Mouse (Mus musculus) liver, embryonic 11.5 days (tissue): ENCODE measurements at regions not wholly inside any gene's neighbourhood (a gene's known extent, or its start where the extent isn't known, plus 50 kb on each side); places are given as distances from the start of the nearest gene placed in this dataset.
A peak's percentile ranks its signal among the peaks of the same experiment; 100 is the strongest.

Experiments
- ATAC-seq: fragments of 200-750 bp; cut with Nextera tagmentation; replicated peaks from 2 replicates; pipeline ENCODE4 v1.8.0; 2017; ENCODE audit warnings: moderate number of reproducible peaks, mild to moderate bottlenecking, moderate TSS enrichment, moderate library complexity; ENCODE audit not compliant: low FRiP score
- DNase-seq: peaks from one replicate; pipeline ENCODE4 v3.0.0-alpha.2; 2017; ENCODE audit warnings: low spot score
- H3K27ac ChIP-seq: fragments of 300-500 bp; sonication (generic); 2 replicates; pipeline ENCODE4 v1.5.1; 2014; ENCODE audit warnings: mild to moderate bottlenecking, low read depth, low read length, control low read depth
- H3K27me3 ChIP-seq: fragments of 300-500 bp; sonication (generic); replicated peaks from 2 replicates; pipeline ENCODE4 v1.6.1; 2014; ENCODE audit warnings: low read length, mixed read lengths; ENCODE audit not compliant: control insufficient read depth, insufficient read depth
- H3K36me3 ChIP-seq: fragments of 300-500 bp; sonication (generic); 2 replicates; pipeline ENCODE4 v1.6.1; 2014; ENCODE audit warnings: mild to moderate bottlenecking, low read length, moderate library complexity, mixed read lengths; ENCODE audit not compliant: control insufficient read depth, insufficient read depth
- H3K4me1 ChIP-seq: fragments of 300-500 bp; sonication (generic); replicated peaks from 2 replicates; pipeline ENCODE4 v1.6.1; 2014; ENCODE audit warnings: low read length, mixed read lengths; ENCODE audit not compliant: control insufficient read depth, insufficient read depth
- H3K4me2 ChIP-seq: fragments of 300-500 bp; sonication (generic); 2 replicates; pipeline ENCODE4 v1.6.1; 2014; ENCODE audit warnings: mild to moderate bottlenecking, control low read depth, moderate library complexity
- H3K4me3 ChIP-seq: fragments of 300-500 bp; sonication (generic); 2 replicates; pipeline ENCODE4 v1.5.1; 2014; ENCODE audit warnings: low read depth, low read length, control low read depth
- H3K9ac ChIP-seq: fragments of 300-500 bp; sonication (generic); 2 replicates; pipeline ENCODE4 v1.6.1; 2014; ENCODE audit warnings: low read depth, low read length, control low read depth
- H3K9me3 ChIP-seq: fragments of 300-500 bp; sonication (generic); 2 replicates; pipeline ENCODE4 v1.6.1; 2016; ENCODE audit warnings: low read length, inconsistent platforms, mixed read lengths; ENCODE audit not compliant: control insufficient read depth
- WGBS: fragments of 180-500 bp; shearing (Covaris S2); extraction: QIAGEN DNeasy Blood & Tissue Kit; methylation state at CpG from one replicate; pipeline ENCODE4 v1.1.7; 2014; 5-methylcytosine and 5-hydroxymethylcytosine counted together

DNA sequence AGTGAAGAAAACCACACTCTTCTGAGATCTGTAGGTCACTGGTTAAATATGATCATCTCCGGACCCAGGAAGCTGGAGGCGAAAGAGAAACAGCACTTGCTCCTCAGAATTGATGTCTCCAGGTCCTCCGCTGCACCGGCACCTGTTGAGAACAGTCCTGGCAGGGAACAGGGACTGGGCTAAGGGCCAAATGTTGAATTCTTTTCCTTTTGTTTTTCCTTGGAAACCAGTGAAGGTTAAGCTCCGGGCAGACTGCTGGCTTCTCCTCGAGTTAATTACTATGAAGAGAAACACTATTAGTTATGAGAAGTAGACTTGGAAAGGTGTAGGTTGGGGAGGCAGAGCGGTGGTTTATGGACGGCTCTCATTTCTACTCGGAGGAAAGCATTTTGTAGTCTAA, 242.7 kb downstream of the Rngtt start:
- WGBS, result 80% methylated on average over 9 of the region's 9 CpGs
- ATAC-seq, result no peak
- H3K9ac ChIP-seq, result no peak overlapping the region
- no peaks in the 10 kb centered on the region; the same call in 1 of the 2 replicates for H3K27me3 ChIP-seq
- H3K4me3 ChIP-seq, result no peak overlapping the region
- no peak for DNase-seq
- H3K4me1 ChIP-seq, result no peaks in the 10 kb centered on the region
- no peaks in the 10 kb centered on the region for H3K36me3 ChIP-seq
- no peaks in the 10 kb centered on the region for H3K9me3 ChIP-seq
- no peak overlapping the region for H3K27ac ChIP-seq
- H3K4me2 ChIP-seq, result no peak overlapping the region

DNA sequence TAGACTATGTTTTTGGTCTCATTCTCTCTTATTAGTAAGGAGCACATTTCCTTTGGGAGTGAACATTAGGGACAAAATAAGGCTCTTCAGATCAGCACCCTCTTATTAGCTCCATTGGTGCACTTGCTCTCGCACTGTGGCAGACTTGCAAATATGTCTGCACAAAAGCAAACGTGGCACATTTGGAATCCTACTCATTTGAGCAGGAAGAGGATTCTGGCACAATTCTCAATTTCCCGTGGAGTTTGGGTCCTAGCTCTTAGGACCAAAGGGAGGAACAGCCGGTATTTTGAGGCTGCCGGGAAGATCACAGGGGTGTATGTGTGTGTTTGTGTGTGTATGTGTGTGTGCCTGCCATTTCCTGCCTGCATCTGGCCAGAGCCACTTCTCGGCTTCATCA, 244.5 kb downstream of the Rngtt start:
- ATAC-seq (no peak), DNase-seq (no peak)
- H3K27me3 ChIP-seq, result no peaks in the 10 kb centered on the region; the same call in 1 of the 2 replicates
- 41% methylated on average over 6 of the region's 6 CpGs for WGBS
- no peaks in the 10 kb centered on the region for H3K9me3 ChIP-seq
- H3K9ac ChIP-seq, result no peak overlapping the region
- no peaks in the 10 kb centered on the region for H3K4me1 ChIP-seq
- H3K4me2 ChIP-seq, result no peak overlapping the region
- no peak overlapping the region for H3K27ac ChIP-seq
- no peaks in the 10 kb centered on the region for H3K36me3 ChIP-seq
- no peak overlapping the region for H3K4me3 ChIP-seq

DNA sequence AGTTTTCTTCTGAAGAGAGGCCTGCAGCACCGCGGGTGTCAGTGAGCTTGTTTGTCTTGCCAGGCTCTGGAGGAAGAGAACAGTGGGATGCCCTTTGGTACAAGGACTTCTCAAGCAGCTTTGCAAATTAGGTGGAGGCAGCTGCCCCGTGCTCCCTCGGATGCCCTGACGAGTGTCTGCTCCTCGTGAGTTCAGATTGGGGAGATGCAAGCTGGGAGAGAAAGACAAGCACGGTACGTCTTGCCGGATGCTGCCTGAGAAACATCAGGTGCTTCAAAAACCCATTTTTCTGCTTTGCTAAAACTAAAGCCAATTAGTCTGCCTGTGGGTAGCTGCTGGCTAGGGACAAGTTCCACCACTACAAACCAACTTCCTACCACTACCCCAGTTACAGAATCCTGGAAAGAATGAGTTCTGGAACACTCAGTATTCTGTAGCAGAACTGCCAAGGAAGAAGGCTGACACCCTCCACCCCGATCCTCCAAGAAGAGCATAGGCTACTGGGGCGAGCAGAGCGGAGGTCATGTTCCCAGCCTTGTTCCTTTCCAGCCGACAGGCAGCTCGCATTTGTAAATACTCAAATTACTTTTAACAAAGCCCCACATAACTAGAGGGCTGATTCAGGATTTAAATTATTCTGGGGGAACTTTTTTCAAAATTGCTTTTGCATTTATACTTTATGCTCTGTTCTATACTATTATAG, 245.3 kb downstream of the Rngtt start:
- Histone ChIP-seq H3K27me3 (no peaks in the 10 kb centered on the region; the same call in 1 of the 2 replicates), H3K36me3 (no peaks in the 10 kb centered on the region), H3K4me2 (no peak overlapping the region), H3K27ac (no peak overlapping the region), H3K9ac (no peak overlapping the region), H3K4me1 (no peaks in the 10 kb centered on the region), H3K9me3 (no peaks in the 10 kb centered on the region), H3K4me3 (no peak overlapping the region)
- ATAC-seq (no peak), DNase-seq (no peak)
- 21% methylated on average over 14 of the region's 14 CpGs for WGBS

DNA sequence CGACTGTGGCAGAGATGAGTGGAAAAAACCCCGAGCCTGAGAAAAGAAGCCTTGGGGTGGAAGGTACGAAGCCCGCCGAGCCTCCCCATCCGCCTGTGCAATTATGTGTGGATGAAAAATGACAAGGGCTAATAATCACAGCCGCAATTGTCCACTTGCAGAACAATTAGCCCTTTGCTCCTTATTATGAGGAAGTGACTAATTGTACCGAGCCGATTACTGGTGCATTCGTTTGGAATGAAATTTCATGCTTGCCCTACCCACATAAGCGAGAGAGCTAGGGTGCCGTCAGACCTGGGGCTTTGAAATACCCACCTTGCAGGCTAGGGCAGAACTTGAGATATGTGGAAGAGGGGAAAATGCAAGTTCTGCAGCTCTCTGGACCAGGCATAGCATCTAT, 245.9 kb downstream of the Rngtt start:
- H3K4me1 ChIP-seq, result no peaks in the 10 kb centered on the region
- no peak overlapping the region for H3K4me2 ChIP-seq

DNA sequence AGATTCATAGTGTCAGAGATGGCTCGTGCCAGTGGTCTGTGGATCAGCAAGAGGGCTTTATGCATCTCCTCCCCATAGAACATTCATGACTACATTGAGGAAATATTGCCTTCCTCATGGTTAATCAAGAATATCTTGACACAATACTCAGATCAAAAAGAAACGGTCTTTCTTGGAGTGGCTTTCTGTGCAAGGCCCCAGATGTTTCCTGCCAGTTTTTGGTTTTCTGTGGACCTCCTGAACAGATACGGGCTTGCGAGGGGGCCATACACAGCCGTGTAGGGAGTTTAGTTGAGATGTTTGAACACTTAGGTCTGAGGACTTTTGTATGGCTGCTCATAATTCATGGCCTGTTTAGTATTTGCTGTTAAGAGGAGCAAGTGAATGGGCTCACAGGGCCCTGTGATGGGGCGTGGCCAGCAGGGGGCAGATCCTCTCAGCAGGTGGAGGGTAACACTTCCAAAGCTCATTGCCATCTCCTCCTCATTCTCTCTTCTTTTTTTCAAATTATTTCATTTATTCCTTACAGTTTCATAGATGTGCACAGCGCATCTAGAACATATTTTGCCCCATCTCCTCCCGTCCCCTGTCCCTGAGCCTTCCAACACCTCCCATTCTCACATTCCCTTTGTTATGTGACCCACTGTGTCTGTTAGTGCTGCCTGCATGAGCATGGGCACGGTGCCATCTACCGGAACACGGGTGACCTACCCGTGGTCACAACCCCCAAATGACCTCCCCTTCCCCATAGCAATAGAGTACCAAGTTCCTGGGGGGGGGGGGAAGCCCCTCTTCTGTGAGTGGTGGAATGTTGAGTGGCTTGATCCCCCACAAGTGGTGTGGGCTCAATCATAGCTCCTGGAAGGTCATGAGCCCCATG, 246.8 kb downstream of the Rngtt start:
- Histone ChIP-seq H3K4me2 (no peak overlapping the region), H3K9me3 (no peaks in the 10 kb centered on the region), H3K4me1 (no peaks in the 10 kb centered on the region), H3K27me3 (no peaks in the 10 kb centered on the region; the same call in 1 of the 2 replicates), H3K36me3 (no peaks in the 10 kb centered on the region), H3K27ac (no peak overlapping the region), H3K4me3 (no peak overlapping the region), H3K9ac (no peak overlapping the region)
- 70% methylated on average over 12 of the region's 12 CpGs for WGBS
- DNase-seq (no peak), ATAC-seq (no peak)

More for the DNA sequence above, 245.9 kb downstream of the Rngtt start:
- Histone ChIP-seq H3K9ac (no peak overlapping the region), H3K9me3 (no peaks in the 10 kb centered on the region), H3K4me3 (no peak overlapping the region), H3K36me3 (no peaks in the 10 kb centered on the region), H3K27me3 (no peaks in the 10 kb centered on the region; the same call in 1 of the 2 replicates), H3K27ac (no peak overlapping the region)
- ATAC-seq, result no peak
- 62% methylated on average over 12 of the region's 12 CpGs for WGBS
- no peak for DNase-seq

DNA sequence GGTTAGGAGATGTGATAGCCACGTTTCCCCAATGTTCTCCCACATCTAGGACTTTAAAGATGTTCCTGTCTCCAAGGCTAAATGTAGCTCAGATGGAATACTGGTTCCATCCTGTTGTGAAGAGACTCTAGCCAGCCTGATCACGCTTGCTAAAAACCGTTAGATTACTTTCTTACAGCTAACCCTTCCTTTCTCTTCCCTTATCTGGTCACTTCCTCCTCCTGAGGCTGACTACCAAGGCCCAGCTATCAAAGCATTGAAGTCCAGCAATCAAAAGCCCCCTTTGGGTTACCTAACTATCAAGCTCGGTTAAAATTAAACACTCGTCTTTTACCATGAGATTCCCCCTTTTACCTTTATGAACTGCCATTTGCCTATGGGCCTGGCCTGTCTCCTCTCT, 260.2 kb downstream of the Rngtt start:
- H3K9me3 ChIP-seq, result no peaks in the 10 kb centered on the region
- ATAC-seq, result no peak
- H3K4me2 ChIP-seq, result no peak overlapping the region
- peak; percentile 9 for DNase-seq
- H3K4me1 ChIP-seq, result no peaks in the 10 kb centered on the region
- H3K9ac ChIP-seq, result no peak overlapping the region
- no peaks in the 10 kb centered on the region for H3K27me3 ChIP-seq
- H3K4me3 ChIP-seq, result no peak overlapping the region
- no peaks in the 10 kb centered on the region for H3K36me3 ChIP-seq
- H3K27ac ChIP-seq, result no peak overlapping the region
- 46% methylated on average over 5 of the region's 5 CpGs for WGBS

DNA sequence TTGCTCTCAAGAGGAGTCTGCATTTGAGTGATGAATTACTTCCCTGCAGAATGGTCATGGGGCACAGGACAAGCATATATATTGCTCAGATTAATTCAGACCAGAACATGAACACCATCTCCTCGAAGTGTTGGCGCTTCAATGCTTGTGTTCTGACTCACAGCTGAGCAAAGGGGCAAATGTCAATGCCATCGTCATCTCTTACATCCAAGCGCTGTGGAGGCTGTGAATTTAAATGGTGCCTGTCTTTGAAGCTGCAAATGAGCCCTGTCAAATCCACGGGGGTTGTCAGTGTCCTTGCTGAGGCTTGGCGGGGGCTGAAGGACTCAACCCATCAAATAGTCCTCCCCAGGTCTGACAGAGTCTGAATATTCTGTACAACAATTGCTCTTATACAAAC, 261.2 kb downstream of the Rngtt start:
- Histone ChIP-seq H3K27me3 (no peaks in the 10 kb centered on the region), H3K27ac (no peak overlapping the region), H3K4me2 (no peak overlapping the region), H3K9me3 (no peaks in the 10 kb centered on the region), H3K4me3 (no peak overlapping the region), H3K36me3 (no peaks in the 10 kb centered on the region), H3K9ac (no peak overlapping the region), H3K4me1 (no peaks in the 10 kb centered on the region)
- no peak for ATAC-seq
- no peak for DNase-seq
- WGBS, result 63% methylated on average over 6 of the region's 6 CpGs

DNA sequence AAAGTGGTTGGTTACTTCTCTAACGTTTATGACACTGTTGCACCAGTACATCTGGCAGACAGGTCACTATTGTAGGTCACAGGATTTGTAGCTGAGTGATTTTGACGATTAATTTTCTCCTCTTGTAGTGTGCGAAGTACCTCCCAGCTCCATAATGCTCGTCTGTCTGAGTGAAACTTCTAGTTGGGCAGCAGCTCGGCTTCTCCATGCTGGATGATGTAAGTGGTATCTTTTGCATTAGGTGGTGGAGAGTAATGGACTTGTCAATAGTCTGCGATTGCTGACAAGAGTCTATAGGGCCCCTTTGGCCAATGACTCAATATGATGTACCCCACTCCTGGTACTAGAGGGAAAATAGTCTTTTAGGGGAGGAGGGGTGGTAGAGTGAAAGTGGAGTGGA, 267.5 kb downstream of the Rngtt start:
- Histone ChIP-seq H3K9ac (no peak overlapping the region), H3K27ac (no peak overlapping the region), H3K36me3 (no peaks in the 10 kb centered on the region), H3K4me3 (no peak overlapping the region), H3K27me3 (no peaks in the 10 kb centered on the region), H3K9me3 (no peaks in the 10 kb centered on the region), H3K4me1 (0 out of 2 replicates have a peak, but pooled peaks cover 3% of the 10 kb centered on the region), H3K4me2 (no peak overlapping the region)
- DNase-seq (no peak), ATAC-seq (no peak)
- 83% methylated on average over 6 of the region's 6 CpGs for WGBS
